Mouse (Mus musculus) kidney, embryonic 14.5 days (tissue): ENCODE measurements around the gene Twnk. TPM values are rescaled to one million over a fixed set of nuclear protein-coding genes. Genes with fewer than 3 reads are reported as not detected.
A peak's percentile ranks its signal among the peaks of the same experiment; 100 is the strongest.

Experiments used
- ATAC-seq: fragments of 200-750 bp; cut with Nextera tagmentation; 2 replicates; pipeline ENCODE4 v1.8.0; 2017; ENCODE audit warnings: moderate number of reproducible peaks, mild to moderate bottlenecking, moderate TSS enrichment, moderate library complexity; ENCODE audit not compliant: low FRiP score, low TSS enrichment
- H3K27ac ChIP-seq: fragments of 300-500 bp; sonication (generic); 2 replicates; pipeline ENCODE4 v1.5.1; 2014; ENCODE audit warnings: low read depth, mild to moderate bottlenecking, low read length, moderate library complexity, mixed read lengths
- H3K27me3 ChIP-seq: fragments of 300-500 bp; sonication (generic); 2 replicates; pipeline ENCODE4 v1.6.1; 2014; ENCODE audit warnings: mild to moderate bottlenecking, low read length; ENCODE audit not compliant: control insufficient read depth, insufficient read depth
- H3K36me3 ChIP-seq: fragments of 300-500 bp; sonication (generic); 2 replicates; pipeline ENCODE4 v1.6.1; 2014; ENCODE audit warnings: low read length, mixed read lengths; ENCODE audit not compliant: control insufficient read depth, insufficient read depth
- H3K4me1 ChIP-seq: fragments of 300-500 bp; sonication (generic); 2 replicates; pipeline ENCODE4 v1.6.1; 2014; ENCODE audit warnings: low read length, mixed read lengths; ENCODE audit not compliant: control insufficient read depth, insufficient read depth
- H3K4me2 ChIP-seq: fragments of 300-500 bp; sonication (generic); replicated peaks from 2 replicates; pipeline ENCODE4 v1.6.1; 2014; ENCODE audit warnings: low read depth, mild to moderate bottlenecking, low read length
- H3K4me3 ChIP-seq: fragments of 300-500 bp; sonication (generic); 2 replicates; pipeline ENCODE4 v1.5.1; 2014; ENCODE audit warnings: mild to moderate bottlenecking, low read length
- H3K9ac ChIP-seq: fragments of 300-500 bp; sonication (generic); 2 replicates; pipeline ENCODE4 v1.6.1; 2014; ENCODE audit warnings: low read depth, mild to moderate bottlenecking, low read length, moderate library complexity
- H3K9me3 ChIP-seq: fragments of 300-500 bp; sonication (generic); 2 replicates; pipeline ENCODE4 v1.6.1; 2016; ENCODE audit warnings: low read length; ENCODE audit not compliant: control insufficient read depth
- WGBS: fragments of 180-500 bp; shearing (Covaris S2); extraction: QIAGEN DNeasy Blood & Tissue Kit; methylation state at CpG from one replicate; pipeline ENCODE4 v1.1.7; 2014; 5-methylcytosine and 5-hydroxymethylcytosine counted together
- polyA plus RNA-seq: library from polyadenylated mRNA; unstranded; fragments of >200 nt; fragmentation: Nextera tagmentation; extraction: Ambion mirVana; gene quantifications from 2 replicates; pipeline ENCODE4 v1.2.1, GENCODE M21; 2014

The Twnk gene
- polyA plus RNA-seq, 1 experiment from 2014 or later = 19.6 TPM

GRCm38 (mm10) chr19:44992246-44992645, 13.2 kb upstream of the Twnk start:
- H3K9me3 ChIP-seq = no peaks in the 10 kb centered on the region
- H3K27ac ChIP-seq = no peak overlapping the region
- no peak overlapping the region for H3K4me2 ChIP-seq
- ATAC-seq = no peak
- H3K4me1 ChIP-seq = peaks cover 37% of the 10 kb centered on the region
- 24% methylated on average over 7 of the region's 7 CpGs for WGBS
- H3K9ac ChIP-seq = no peak overlapping the region
- H3K4me3 ChIP-seq = no peak overlapping the region
- H3K27me3 ChIP-seq = no peaks in the 10 kb centered on the region
- H3K36me3 ChIP-seq = peaks cover 8% of the 10 kb centered on the region; the same call in 1 of the 2 replicates

GRCm38 (mm10) chr19:44992712-44993111, 12.8 kb upstream of the Twnk start:
- no peak overlapping the region for H3K9ac ChIP-seq
- H3K9me3 ChIP-seq = no peaks in the 10 kb centered on the region
- 54% methylated on average over 7 of the region's 7 CpGs for WGBS
- H3K4me2 ChIP-seq = no peak overlapping the region
- no peak overlapping the region for H3K27ac ChIP-seq
- H3K4me1 ChIP-seq = peaks cover 37% of the 10 kb centered on the region
- H3K36me3 ChIP-seq = peaks cover 13% of the 10 kb centered on the region; the same call in 1 of the 2 replicates
- no peak for ATAC-seq
- no peaks in the 10 kb centered on the region for H3K27me3 ChIP-seq
- no peak overlapping the region for H3K4me3 ChIP-seq

GRCm38 (mm10) chr19:44997786-44998185, 7.7 kb upstream of the Twnk start:
- no peak overlapping the region for H3K4me3 ChIP-seq
- 90% methylated on average over 11 of the region's 11 CpGs for WGBS
- no peak overlapping the region for H3K9ac ChIP-seq
- no peak overlapping the region for H3K27ac ChIP-seq
- H3K4me2 ChIP-seq = no peak overlapping the region
- peaks cover 34% of the 10 kb centered on the region; the same call in 1 of the 2 replicates for H3K36me3 ChIP-seq
- no peaks in the 10 kb centered on the region for H3K27me3 ChIP-seq
- H3K4me1 ChIP-seq = no peaks in the 10 kb centered on the region
- H3K9me3 ChIP-seq = no peaks in the 10 kb centered on the region
- ATAC-seq = no peak

GRCm38 (mm10) chr19:44999647-45000046, 5.8 kb upstream of the Twnk start:
- no peak for ATAC-seq
- 84% methylated on average over 8 of the region's 8 CpGs for WGBS
- H3K36me3 ChIP-seq = peaks cover 51% of the 10 kb centered on the region

GRCm38 (mm10) chr19:45002301-45002700, 3.2 kb upstream of the Twnk start:
- no peak for ATAC-seq
- H3K4me1 ChIP-seq = peaks cover 14% of the 10 kb centered on the region
- no peak overlapping the region for H3K4me2 ChIP-seq
- H3K4me3 ChIP-seq = no peak overlapping the region
- H3K27ac ChIP-seq = no peak overlapping the region
- no peaks in the 10 kb centered on the region for H3K9me3 ChIP-seq
- WGBS = 71% methylated on average over 3 of the region's 3 CpGs
- H3K9ac ChIP-seq = no peak overlapping the region
- H3K27me3 ChIP-seq = no peaks in the 10 kb centered on the region
- H3K36me3 ChIP-seq = peaks cover 52% of the 10 kb centered on the region

More at GRCm38 (mm10) chr19:44999647-45000046, 5.8 kb upstream of the Twnk start:
- Histone ChIP-seq H3K4me1 (no peaks in the 10 kb centered on the region), H3K27me3 (no peaks in the 10 kb centered on the region), H3K9ac (no peak overlapping the region), H3K27ac (no peak overlapping the region), H3K4me3 (no peak overlapping the region), H3K4me2 (no peak overlapping the region), H3K9me3 (no peaks in the 10 kb centered on the region)

- no peak overlapping the region for H3K4me2 ChIP-seq
- no peak overlapping the region for H3K4me3 ChIP-seq
- peaks cover 49% of the 10 kb centered on the region for H3K36me3 ChIP-seq
- H3K27me3 ChIP-seq = no peaks in the 10 kb centered on the region
- no peak overlapping the region for H3K9ac ChIP-seq
- H3K4me1 ChIP-seq = peaks cover 18% of the 10 kb centered on the region
- ATAC-seq = no peak
- no peak overlapping the region for H3K27ac ChIP-seq
- no peaks in the 10 kb centered on the region for H3K9me3 ChIP-seq
- WGBS = 87% methylated on average over 7 of the region's 7 CpGs
Observed at GRCm38 (mm10) chr19:45003740-45004516, 1.5 kb upstream of the Twnk start.

- ATAC-seq = peak; percentile 88
- no peaks in the 10 kb centered on the region for H3K27me3 ChIP-seq
- 0% methylated on average over 81 of the region's 82 CpGs for WGBS
- peaks cover 18% of the 10 kb centered on the region for H3K4me1 ChIP-seq
- H3K36me3 ChIP-seq = peaks cover 62% of the 10 kb centered on the region
- peak within 1 kb of the TSS; percentile 80 for H3K9ac ChIP-seq
- H3K27ac ChIP-seq = peak within 1 kb of the TSS; percentile 83
- H3K4me3 ChIP-seq = peak within 1 kb of the TSS; percentile 97
- peak within 1 kb of the TSS; percentile 91 for H3K4me2 ChIP-seq
- no peaks in the 10 kb centered on the region for H3K9me3 ChIP-seq
Observed at GRCm38 (mm10) chr19:45005957-45006712, 672 bp downstream of the Twnk start, which contains the start of gene Mrpl43. Mrpl43 (minus strand) TSS chr19:45006442.

- Histone ChIP-seq H3K4me3 (peak overlapping the region; percentile 97), H3K9ac (peak overlapping the region; percentile 80; the same call in 1 of the 2 replicates), H3K27me3 (no peaks in the 10 kb centered on the region), H3K4me1 (peaks cover 18% of the 10 kb centered on the region), H3K9me3 (no peaks in the 10 kb centered on the region), H3K4me2 (peak overlapping the region; percentile 91), H3K36me3 (peaks cover 66% of the 10 kb centered on the region), H3K27ac (peak overlapping the region; percentile 83)
- no peak for ATAC-seq
- 42% methylated on average over 17 of the region's 17 CpGs for WGBS
Observed at GRCm38 (mm10) chr19:45007021-45007420, 1.6 kb downstream of the Twnk start.
